Mouse (Mus musculus) left cerebral cortex, postnatal 14 days (tissue): ENCODE measurements at regions not wholly inside any gene's neighbourhood (a gene's known extent, or its start where the extent isn't known, plus 50 kb on each side); places are given as distances from the start of the nearest gene placed in this dataset.

Experiments used
- DNase-seq, 2 experiments: peaks; one replicate each; pipeline ENCODE4 v3.0.0; 2021 to 2022; ENCODE audit warnings: low spot score in 2 of 2, mixed read lengths in 1 of 2
- intact Hi-C: fragments of 180-260 bp; cut with DNase I; formaldehyde crosslinking; loops from one replicate; pipeline ENCODE4 v1.15.1; 2025

- intact Hi-C loops, result no loop called here
- no peak for DNase-seq
These were observed 605.5 kb upstream of the Id2 start for GRCm38 (mm10) chr12:25702176-25703022.

- intact Hi-C loops, result no loop called here
- no peak for DNase-seq
These were observed 590.1 kb upstream of the Id2 start for GRCm38 (mm10) chr12:25687063-25687462.

- peak in 1 of 2 experiments; percentile 30 for DNase-seq
- intact Hi-C loops, result loop anchor here (10.0 kb wide), 1 partner anchor 582 kb away; the partner anchor contains the start of gene Id2
These were observed 579.7 kb upstream of the Id2 start for GRCm38 (mm10) chr12:25676631-25677030.

GRCm38 (mm10) chr12:25668336-25668735, 571.4 kb upstream of the Id2 start:
- intact Hi-C loops, result no loop called here
- peak; percentile 58 to 61 for DNase-seq

- intact Hi-C loops, result no loop called here
- DNase-seq, result no peak
These were observed 557.5 kb upstream of the Id2 start for GRCm38 (mm10) chr12:25654456-25654855.

- DNase-seq, result no peak
- intact Hi-C loops, result no loop called here
These were observed 553.3 kb upstream of the Id2 start for GRCm38 (mm10) chr12:25650237-25650636.

GRCm38 (mm10) chr12:25628081-25628480, 531.1 kb upstream of the Id2 start:
- intact Hi-C loops, result no loop called here
- DNase-seq, result no peak

GRCm38 (mm10) chr12:25625858-25626257, 528.9 kb upstream of the Id2 start:
- no peak for DNase-seq
- intact Hi-C loops, result no loop called here

- intact Hi-C loops, result no loop called here
- DNase-seq, result peak in 1 of 2 experiments; percentile 14
These were observed 526.5 kb upstream of the Id2 start for GRCm38 (mm10) chr12:25623449-25623848.

GRCm38 (mm10) chr12:25621142-25621541, 524.2 kb upstream of the Id2 start:
- peak; percentile 33 to 48 for DNase-seq
- intact Hi-C loops, result no loop called here

- intact Hi-C loops, result no loop called here
- no peak for DNase-seq
These were observed 520.6 kb upstream of the Id2 start for GRCm38 (mm10) chr12:25617521-25617920.

GRCm38 (mm10) chr12:25615377-25615776, 518.4 kb upstream of the Id2 start:
- intact Hi-C loops, result no loop called here

GRCm38 (mm10) chr12:25613473-25613872, 516.5 kb upstream of the Id2 start:
- DNase-seq, result no peak
- intact Hi-C loops, result no loop called here

More at GRCm38 (mm10) chr12:25615377-25615776, 518.4 kb upstream of the Id2 start:
- DNase-seq, result peak; percentile 20 to 38

- intact Hi-C loops, result no loop called here
- DNase-seq, result peak in 1 of 2 experiments; percentile 15
These were observed 512.1 kb upstream of the Id2 start for GRCm38 (mm10) chr12:25609045-25609444.

- DNase-seq, result no peak
- intact Hi-C loops, result no loop called here
These were observed 508.5 kb upstream of the Id2 start for GRCm38 (mm10) chr12:25605396-25605795.

- intact Hi-C loops, result no loop called here
- DNase-seq, result no peak
These were observed 493.3 kb upstream of the Id2 start for GRCm38 (mm10) chr12:25590262-25590661.

- intact Hi-C loops, result no loop called here
- DNase-seq, result peak in 1 of 2 experiments; percentile 24
These were observed 488.8 kb upstream of the Id2 start for GRCm38 (mm10) chr12:25585746-25586145.

GRCm38 (mm10) chr12:25579407-25579806, 482.5 kb upstream of the Id2 start:
- DNase-seq, result peak in 1 of 2 experiments; percentile 25
- intact Hi-C loops, result no loop called here

GRCm38 (mm10) chr12:25565131-25565530, 468.2 kb upstream of the Id2 start:
- DNase-seq, result no peak
- intact Hi-C loops, result no loop called here

GRCm38 (mm10) chr12:25559601-25560000, 462.7 kb upstream of the Id2 start:
- intact Hi-C loops, result no loop called here
- no peak for DNase-seq

GRCm38 (mm10) chr12:25553656-25554055, 456.7 kb upstream of the Id2 start:
- DNase-seq, result no peak
- intact Hi-C loops, result no loop called here
